Mouse (Mus musculus): Measurements from ENCODE around the gene Sema4d.

GRCm38 (mm10) chr13:51653961-51654360 lies 139.6 kb downstream of the Sema4d start:
- no peak for TF ChIP-seq CTCF (IDR thresholded peaks at IDR 0.05)
- TF ChIP-seq EP300 (IDR thresholded peaks at IDR 0.05; ENCODE audit: insufficient read depth, low read depth, low read length) = 0 out of 2 replicates have a peak, but pooled peaks have one; percentile 39

All from heart, adult 2 months (tissue).